Mouse (Mus musculus) layer of hippocampus, postnatal 14 days (tissue): ENCODE measurements around the gene Acta2. TPM values are rescaled to one million over a fixed set of nuclear protein-coding genes. Genes with fewer than 3 reads are reported as not detected.

Experiments used
- DNase-seq, 2 experiments: peaks; one replicate each; pipeline ENCODE4 v3.0.0; 2021 to 2022; ENCODE audit warnings: low spot score in 2 of 2, mixed read lengths in 1 of 2
- long read RNA-seq, 2 experiments: library from polyadenylated mRNA; stranded (forward); transcript quantifications; one replicate each; pipeline ENCODE4 v2.0.0; 2021
- total RNA-seq, 2 experiments: library from RNA; stranded (reverse); gene quantifications; 2 replicates each; pipeline ENCODE4 v1.2.3; 2021

The Acta2 gene
- 10 to 100 TPM; 16.4 to 22.9 TPM for total RNA-seq
- long read RNA-seq, experiment 1, transcript Acta2-201 (9 exons, 2,035 nt) = major isoform, 9 of 11 reads
- long read RNA-seq, experiment 1, partial matches to known transcripts = 2 of 11 reads
- long read RNA-seq, experiment 1, other reads (novel, unspliced or antisense) = 0 of 11 reads
- long read RNA-seq, experiment 2, transcript Acta2-201 (9 exons, 2,035 nt) = major isoform, 20 of 22 reads
- long read RNA-seq, experiment 2, partial matches to known transcripts = 1 of 22 reads
- long read RNA-seq, experiment 2, other reads (novel, unspliced or antisense) = 1 of 22 reads

DNA sequence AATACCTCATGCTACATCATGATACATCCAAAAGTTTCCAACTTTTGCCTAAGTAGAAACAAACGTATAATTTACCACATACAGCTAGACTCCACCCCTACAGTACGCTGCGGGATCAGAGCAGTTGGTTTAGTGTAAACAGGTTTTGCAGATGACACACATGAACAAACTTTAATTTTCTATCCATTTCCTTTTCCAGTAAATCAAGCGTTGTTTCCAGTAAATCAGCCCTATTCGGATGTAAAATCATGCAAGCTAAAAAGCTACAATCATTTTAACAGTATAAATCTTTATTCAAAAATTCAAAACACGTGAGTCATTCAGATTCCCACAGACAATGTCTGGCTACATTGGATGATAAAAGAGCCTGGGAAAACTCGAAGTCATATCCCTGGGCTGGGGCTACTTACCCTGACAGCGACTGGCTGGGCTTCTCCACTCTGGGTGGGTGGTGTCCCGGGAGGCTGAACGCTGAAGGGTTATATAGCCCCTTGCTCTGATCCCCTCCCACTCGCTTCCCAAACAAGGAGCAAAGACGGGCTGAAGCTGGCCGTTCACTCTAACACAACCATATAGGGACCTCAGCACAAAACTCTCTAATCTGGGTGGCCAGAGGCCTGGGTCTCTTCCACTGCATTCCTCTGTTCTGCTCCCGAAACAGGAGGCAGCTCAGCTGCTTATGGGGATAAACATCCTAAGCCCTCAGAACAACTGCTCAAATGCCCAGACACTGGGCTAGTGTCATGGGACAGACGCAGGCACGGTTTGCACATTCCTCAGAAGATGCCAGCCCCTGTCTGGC is at the start of gene Acta2:
TSS of gene Acta2 (minus strand) at position 711 of the 802 bp plus-strand sequence.
- DNase-seq = no peak

DNA sequence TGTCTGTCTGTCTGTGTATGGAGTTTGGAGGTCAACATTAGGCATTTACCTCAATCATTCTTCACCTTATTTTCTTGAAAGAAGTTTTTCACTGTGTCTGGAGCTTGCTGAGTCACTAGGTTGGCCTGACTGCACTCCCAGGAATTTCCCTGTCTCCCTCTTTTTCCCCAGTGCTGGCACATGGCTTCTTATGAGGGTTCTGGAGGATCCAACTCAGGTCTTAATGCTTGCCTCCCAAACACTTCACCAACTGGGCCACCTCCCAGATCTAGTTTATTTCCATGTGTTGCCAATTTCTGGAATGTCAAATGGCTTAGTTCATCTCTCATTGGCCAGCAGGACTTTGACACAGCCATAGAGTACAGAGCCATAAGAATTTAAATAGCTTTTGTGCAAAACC is 49.5 kb upstream of the Acta2 start:
- no peak for DNase-seq

DNA sequence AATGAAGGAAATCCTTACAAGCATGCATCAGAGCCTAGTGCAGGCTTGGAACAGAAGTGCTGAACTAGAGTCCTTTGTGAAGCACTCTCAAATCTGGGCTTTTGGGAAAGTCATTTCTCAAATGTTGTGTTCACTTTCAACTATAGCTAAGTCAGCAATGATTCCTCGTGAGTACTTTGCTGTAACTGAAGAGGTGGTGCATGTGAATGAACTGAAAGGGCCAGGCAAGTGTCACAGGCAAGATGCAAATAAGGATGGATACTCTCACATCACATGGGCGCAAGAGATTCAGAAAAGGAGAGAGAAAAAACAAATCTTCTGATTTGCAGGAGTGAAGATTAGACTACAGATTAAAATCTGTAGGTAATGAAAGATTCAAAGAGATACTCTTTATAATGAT is 45.0 kb upstream of the Acta2 start:
- DNase-seq = no peak

DNA sequence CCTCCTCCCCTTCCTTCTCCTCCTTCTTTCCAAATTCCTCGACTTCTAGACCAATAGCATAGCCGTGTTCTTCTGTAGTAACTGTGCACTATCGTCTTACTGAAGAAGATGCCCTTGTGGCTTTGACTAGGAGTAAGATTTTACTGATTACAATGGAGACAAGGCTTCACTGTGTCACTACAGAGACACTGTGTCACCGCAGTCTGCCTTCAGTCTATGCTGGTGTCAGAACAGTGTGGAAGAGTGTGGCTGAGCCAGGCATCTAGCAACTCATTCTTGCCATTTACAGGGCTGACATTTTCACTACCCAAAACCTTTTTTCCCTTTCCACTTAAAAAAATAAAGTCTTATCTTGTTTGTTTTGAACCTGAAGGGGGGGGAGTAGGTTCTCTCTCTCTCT is 43.8 kb upstream of the Acta2 start:
- no peak for DNase-seq

DNA sequence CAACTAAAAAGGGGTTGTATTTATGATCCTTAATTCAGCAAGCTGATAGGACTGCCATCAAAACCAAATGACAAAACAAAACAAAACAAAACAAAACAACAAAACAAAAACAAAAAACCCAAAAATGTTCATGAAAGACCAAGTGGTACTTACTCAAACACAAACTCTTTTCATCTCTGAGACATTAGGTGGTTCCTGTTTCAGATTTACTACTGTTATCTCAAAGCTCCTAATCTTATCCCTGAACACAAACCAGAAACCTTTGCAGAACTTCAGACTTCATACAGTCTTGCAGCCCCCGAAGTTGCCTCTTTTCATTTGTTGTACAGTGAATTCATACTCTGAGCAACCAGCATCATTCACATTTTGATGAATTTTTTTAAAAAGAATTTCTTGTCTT is 43.1 kb upstream of the Acta2 start:
- DNase-seq = no peak

DNA sequence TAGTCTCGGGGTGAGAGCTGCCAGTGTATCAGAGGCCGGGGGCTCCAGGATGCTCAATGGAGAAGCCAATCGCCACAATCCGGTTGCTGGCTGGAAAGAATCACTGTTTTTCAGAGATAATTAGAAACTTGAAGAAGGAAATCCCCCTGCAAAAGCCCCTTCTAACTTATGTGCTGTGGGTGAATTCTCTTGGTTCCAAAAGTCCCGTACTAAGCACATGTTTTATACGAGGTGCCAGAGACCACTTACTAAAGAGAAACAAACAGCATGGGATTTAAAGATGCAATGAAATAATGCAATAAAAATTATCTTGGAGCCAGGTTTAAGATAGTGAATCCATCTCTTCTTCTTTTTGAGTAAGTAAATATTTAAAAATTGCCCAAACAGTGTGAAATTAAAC is 40.1 kb upstream of the Acta2 start:
- DNase-seq = no peak

DNA sequence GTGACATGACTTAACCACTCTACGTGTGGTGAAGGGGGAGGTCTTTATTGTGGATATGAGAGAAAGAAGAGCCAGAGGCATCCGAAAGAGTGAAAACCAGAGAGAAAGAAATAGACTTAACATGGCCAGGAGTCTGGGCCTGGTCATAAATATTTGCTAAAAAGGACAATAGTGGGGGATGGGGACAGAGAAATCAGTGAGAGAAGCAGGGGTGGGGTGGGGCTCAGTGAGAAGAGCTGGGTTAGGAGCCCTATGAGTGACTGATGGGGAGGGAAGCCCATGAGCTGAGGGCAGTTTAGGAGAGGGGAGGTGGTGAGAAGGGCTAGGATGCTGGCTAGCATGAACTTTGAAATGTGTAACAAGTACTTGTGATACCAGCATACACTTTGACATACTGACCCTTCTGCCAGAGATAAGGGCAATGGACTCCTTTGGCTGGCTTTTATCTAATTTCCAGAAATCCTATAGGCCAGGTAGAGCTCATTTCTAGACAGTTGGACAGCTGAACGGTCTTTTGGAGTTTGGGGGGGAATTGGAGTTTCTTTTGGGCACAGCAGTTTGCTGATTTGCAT is 38.1 kb upstream of the Acta2 start:
- no peak for DNase-seq

DNA sequence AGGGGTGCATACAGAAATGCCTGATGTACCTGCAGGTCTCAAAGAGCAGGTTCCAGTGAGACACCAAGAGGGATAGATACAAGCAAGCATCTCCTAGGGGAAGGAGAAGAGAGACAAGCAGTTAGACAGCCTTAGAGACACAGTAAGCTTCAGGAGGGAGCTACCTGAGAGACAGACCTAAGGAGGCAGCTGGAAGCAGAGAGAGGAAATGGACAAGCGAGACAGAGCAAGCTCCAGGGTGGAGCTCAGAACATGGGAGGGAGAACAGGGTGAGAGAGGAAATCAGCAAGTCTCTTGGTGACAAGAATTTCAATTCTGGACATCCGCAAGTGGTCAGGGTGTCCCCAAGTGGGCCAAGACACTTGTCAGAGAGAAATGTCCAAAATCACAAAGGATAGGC is 37.3 kb upstream of the Acta2 start:
- DNase-seq = no peak

DNA sequence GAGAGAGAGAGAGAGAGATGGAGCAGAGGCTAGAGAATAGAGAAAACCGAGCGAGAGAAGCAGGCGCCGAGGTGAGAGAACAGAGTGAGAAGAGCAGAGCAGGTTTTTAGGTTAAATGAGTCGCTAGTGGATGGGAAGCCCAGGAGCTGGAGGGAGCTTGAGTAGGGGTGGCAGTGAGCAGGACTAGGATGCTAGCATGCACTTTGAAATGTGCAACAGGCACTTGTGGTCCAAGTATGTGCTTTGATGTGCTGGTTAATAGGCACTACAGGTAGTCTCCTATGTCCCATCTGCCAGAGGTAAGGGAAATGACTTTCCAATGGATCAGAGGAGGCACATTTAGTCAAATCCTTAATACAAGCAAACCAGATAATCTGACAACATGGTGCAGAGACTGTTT is 36.6 kb upstream of the Acta2 start:
- no peak for DNase-seq

DNA sequence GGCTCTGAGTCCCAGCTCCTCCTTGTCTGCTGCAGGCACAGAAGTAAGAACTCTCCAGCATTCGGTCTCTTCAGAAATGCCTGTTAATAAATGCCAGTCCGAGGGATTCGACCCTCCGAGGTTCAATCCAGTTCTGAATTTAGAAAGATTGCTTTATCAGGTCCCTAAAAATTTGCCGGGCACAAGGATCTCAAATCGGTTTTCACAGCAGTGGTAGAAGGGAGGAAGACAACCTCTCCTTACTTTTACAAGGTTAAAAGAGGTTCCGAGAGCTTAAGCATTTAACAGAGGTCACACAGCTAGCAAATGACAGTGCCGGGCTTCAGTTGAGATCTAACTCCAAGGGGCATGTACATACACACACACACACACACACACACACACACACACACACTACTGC is 36.0 kb upstream of the Acta2 start:
- no peak for DNase-seq

DNA sequence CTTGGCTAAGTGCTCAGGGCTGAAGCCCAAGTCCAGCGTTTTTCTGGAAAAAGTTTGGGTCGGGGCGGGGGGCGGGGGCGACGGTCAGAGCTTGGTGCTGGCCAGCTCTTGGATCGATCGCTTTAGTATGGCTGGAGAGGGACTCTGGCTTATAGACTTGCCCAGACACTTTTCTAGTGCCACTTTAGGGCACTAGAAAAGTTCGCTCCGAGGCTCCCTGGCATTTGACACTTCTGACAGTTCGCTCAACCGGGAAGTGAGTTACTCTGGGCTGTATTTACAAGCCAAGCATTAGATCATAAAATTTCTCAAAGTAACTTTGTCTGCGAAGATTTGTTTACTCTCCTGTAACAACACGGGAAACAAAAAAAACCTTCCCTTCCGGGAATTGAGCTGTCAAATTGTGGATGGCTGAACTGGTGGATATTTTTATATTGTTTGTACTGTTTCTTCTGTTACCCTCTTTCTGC is 35.5 kb upstream of the Acta2 start:
- no peak for DNase-seq

DNA sequence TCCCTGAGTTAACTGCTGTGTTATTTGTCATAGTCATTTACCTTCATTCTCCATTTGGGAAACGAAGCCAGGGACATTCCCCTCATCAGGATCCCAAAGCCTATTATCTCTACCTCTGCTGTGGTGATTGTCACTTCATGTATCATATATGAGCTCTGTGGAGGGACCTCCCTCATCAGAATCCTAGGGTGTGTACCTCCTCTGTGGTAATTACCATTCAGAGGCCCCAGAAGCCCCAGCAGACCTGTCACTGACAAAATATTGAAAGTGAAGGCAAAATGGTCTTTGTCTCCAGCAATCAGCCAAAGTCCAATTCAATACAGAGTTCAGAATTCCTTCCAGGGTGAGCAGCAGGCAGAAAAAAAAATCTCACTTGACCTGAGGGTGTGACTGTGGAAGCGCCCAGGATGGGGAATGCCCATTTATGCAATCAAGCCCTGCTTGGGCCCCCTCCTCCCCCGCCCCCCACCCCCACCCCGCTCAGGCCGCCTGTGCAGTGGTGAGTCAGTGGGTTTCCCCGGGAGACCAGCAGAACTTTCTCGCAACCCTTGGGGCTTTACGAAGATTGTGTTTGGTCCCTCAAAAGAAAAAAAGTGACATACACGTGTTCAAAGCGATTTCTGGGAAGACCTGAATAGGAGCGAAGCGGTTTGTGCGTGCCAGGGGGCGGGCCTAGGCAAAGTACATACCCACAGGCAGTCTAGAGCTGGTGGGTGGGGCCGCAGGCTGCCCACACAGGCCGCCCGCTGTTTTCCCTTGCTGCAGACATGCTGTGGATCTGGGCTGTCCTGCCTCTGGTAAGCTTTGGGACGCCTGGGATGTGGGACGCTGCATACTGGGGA is 34.8 kb upstream of the Acta2 start, which contains the start of gene Fas:
TSS of gene Fas (plus strand) at position 719 of the 842 bp plus-strand sequence.
- DNase-seq = peak in 1 of 2 experiments; percentile 26

DNA sequence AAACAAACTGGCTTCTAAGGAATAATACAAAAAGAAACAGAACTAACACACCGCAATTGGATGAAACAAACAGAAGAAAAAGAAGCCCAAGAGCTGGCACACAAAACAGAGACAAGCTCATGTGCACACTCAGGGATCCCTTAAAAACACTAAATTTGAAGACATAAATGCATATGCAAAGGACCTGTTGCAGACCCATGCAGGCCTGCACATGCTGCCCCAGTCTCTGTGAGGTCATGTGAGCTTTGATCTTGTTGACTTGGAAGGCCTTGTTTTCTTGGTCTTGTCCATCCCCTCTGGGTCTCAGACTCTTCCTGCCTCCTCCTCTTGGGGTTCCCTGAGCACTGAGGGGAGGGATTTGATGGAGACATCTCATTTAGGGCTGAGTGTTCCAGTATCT is 33.3 kb upstream of the Acta2 start:
- no peak for DNase-seq

DNA sequence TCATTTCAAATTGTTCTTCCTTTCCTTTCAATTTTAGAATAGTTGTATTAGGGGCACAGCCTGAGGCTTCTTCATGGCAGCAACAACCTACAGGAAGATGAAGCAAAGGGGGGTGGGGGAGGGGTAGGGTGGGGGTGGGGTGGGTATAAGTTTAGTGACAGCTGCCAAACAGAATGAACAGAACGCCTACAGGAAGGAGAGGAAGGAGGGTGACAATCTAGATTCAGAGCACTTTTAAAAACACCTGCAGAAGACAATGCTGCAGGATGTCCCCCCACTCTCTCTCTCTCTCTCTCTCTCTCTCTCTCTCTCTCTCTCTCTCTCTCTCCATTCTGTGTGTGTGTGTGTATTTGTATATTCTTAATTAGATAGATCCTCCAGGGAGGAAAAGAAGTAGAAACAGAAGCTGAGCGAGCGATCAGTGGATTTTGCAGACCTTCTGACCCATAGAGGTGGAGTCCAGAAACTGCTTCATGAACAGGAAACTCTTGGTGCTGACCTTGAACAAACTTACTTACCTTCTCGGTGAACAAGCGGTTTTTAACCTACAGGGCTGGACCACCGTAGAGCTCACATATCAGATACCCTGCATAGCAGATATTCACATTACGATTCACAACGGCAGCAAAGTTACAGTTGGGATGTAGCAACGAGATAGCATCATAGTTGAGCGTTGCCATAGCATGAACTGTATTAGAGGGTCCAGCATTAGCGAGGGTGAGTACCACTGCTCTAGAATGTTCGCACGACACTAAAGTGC is 32.4 kb upstream of the Acta2 start:
- no peak for DNase-seq

DNA sequence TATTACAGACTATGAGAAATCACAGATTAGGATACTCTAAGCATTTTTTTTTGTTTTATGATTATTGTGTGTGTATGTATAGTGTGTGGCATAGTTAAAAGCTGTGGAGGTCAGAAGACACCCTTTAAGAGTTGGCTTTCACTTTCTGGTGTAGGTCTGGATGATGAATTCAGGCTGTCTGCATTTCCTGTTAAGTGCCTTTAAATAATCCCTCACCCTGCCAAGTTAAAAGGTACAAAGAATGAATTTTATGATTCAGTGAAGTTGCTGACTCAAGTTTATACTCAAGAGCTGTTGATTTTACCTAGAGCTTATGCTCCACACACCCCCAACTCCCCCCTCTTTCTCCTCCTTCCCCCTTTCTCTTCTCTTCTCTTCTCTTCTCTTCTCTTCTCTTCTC is 31.8 kb upstream of the Acta2 start:
- no peak for DNase-seq

DNA sequence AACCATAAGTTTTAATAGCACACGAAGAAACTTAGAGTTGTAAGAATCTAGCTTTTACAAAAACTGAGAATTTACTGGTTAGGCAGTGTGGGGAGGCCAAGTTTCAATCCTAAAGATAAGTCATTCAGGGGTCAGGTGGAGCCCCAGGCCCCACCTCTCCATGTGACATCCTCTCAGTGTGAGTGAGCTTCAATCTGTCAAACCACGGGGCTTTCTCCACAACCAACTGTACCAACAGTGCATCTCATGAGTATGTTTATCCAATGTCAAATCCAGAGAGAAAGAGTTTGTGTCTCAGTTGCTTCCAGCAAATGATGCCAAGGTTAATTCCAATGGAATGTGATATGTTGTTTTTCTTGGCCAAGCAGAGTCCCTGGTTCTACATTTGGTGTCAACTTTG is 29.4 kb upstream of the Acta2 start:
- DNase-seq = no peak

DNA sequence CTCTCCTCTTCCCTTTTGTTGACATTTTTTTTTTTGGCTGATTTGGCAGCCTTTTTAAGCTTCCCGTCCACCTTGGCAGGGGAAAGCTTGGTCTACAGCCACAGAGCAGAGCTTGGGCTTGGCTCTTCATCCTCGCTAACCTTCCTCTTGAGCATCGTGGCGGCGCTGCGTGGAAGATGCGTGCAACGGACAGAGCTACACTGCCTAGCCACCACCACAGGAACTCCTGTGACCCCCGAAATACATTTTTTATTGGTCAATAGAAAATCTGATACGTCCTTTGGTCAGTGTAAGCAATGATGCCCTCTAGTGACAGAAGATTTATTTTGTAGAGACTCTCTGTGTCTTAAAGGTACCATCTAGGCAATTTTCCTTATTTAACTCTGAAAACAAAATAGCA is 29.0 kb upstream of the Acta2 start:
- DNase-seq = no peak

DNA sequence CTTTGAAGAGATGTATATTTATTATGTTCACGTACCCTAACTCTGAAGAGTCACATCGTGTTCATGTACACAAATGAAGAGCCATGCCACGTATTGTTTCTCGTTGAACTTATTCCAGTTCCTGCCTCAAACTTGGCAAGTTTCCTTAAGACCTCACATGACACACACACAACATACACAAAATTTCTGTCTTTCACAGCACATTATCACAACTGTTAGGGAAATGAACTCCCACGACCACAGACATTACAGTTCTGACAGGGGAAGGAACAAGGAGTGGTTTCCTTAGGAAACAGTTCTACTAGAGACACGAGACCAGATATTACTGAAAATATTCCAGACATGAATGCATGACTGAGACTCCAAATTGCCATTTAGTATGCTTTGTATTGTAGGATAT is 28.2 kb upstream of the Acta2 start:
- DNase-seq = no peak

DNA sequence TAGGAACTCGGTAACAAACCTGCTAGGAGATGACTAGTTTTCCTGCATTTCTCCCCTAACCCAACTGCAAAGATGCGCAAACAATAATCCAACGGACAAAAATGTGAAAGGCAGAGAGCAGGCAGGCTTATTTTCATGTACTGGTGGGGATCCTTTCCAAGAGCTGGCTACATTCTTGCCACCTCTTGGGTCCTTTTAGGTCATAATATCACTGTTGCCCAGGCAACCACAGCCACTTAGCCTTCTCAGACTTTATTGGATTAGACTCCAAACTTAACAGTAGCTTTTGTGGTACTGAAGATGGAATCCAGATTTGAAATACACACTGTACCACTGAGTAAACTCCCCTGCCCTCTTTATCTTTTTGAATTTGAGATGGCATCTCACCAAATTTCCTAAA is 22.7 kb upstream of the Acta2 start:
- no peak for DNase-seq

DNA sequence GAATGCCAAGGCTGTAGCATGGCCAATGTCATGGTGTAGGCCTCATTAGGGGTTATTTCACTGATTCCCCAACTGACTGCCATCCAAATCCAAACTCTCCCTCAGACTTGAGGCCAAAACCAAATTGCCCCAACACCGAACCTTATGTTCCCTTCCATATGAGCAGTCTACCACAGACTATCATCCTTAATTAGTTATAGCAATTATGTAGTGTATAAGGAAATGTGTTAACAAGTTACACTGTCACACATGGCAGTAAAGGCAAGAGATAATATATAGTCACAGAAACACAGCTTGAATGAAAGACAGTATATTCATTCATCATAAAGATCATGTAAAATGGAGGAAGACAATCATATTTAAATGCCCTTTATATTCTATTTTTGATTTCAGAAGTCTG is 17.7 kb upstream of the Acta2 start:
- no peak for DNase-seq
